Mouse (Mus musculus) neural tube, embryonic 10.5 days (tissue): ENCODE measurements around the gene Ass1.

Source experiments
- DNase-seq: peaks from one replicate; pipeline ENCODE4 v3.0.0-alpha.2; 2017; ENCODE audit warnings: low spot score; ENCODE audit errors: extremely low spot score

Gene Ass1

GRCm38 (mm10) chr2:31458460-31458859 lies 11.5 kb upstream of the Ass1 start:
- DNase-seq, result no peak

DNA sequence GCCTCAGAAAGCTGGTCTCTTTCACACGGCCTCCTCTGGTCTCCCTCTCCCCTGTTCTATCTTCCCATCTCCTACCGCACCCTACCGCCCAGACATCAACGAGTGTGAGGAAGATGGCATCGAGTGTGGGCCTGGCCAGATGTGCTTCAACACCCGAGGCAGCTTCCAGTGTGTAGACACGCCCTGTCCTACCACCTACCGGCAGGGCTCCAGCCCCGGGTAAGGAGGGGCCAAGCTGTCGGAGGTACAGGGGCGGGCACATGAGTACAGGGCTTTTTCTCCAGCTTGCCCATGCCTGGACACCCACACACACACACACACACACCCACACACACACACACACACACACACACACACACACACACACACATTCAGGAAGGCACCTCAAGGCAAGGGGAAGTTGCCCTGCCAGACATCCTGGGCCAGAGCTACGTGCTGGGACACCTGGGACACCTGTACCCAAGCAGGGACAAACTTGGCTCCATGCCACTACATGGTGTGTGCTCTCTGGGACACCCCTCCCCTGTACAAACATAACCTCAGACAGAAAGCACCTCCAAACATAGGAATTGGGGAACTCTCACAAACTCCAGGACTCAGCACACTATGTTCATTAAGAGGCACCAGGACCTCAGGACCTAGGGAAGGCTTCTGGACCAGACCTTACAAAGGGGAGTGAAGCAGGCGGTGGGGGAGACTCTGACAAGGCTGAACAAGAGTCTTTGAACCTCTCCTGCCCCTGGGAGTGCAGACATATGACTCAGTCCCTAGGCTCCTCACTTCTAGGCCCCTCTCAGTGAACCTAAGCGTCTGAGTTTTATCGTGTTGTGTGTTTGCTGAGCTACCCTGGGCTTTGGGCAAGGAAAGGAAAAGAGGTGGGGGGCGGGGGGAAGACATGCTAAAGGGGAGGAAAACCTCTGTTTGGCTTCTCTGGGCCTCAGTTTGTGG lies 10.7 kb upstream of the Ass1 start:
- no peak for DNase-seq

- DNase-seq, result peak; percentile 69
Observed at GRCm38 (mm10) chr2:31460025-31460571, 9.9 kb upstream of the Ass1 start.

GRCm38 (mm10) chr2:31460920-31461319 lies 9.1 kb upstream of the Ass1 start:
- DNase-seq, result no peak

DNA sequence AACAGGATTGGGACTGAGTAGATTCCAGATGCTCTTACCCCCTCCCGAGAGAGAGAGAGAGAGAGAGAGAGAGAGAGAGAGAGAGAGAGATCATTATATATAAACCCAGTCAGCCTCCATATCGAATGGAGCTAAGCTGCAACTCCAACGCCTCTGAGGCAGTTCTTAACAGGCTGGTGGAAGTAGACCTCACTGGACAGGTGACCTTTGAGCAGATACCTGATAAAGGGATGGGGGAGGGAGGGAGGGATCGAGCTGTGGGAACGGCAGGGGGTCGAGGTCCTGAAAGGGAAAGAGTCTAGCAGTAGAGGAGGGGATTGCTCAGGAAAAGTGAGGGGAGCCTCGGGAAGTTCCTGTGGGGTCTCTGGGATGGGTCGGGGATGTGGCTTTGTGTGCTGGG lies 8.0 kb upstream of the Ass1 start:
- no peak for DNase-seq

GRCm38 (mm10) chr2:31463253-31463652 lies 6.8 kb upstream of the Ass1 start:
- DNase-seq, result no peak

- DNase-seq, result no peak
Observed at GRCm38 (mm10) chr2:31463696-31464528, 6.1 kb upstream of the Ass1 start.

- DNase-seq, result no peak
Observed at GRCm38 (mm10) chr2:31464529-31464910, 5.5 kb upstream of the Ass1 start.

GRCm38 (mm10) chr2:31467457-31467856 lies 2.5 kb upstream of the Ass1 start:
- no peak for DNase-seq

DNA sequence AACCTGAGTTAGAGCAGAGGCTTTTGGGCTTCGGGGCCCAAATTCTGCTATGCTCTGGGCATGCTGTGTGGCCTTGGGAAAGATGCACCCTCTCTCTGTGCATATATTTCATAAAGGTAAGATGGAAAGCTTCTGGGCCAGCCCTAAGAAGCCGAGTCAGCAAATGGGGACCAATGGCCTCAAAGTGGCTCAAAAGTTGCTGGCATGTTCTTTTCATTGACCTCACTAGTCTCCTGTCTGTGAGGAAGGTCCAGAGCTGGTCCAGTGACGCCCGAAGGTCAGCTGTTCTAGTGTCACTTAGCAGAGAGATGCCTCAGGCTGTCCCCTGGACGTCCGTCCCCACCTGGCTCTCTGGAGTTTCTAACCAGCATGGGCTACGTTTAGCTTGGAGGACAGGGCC lies 1.1 kb upstream of the Ass1 start:
- DNase-seq, result no peak

DNA sequence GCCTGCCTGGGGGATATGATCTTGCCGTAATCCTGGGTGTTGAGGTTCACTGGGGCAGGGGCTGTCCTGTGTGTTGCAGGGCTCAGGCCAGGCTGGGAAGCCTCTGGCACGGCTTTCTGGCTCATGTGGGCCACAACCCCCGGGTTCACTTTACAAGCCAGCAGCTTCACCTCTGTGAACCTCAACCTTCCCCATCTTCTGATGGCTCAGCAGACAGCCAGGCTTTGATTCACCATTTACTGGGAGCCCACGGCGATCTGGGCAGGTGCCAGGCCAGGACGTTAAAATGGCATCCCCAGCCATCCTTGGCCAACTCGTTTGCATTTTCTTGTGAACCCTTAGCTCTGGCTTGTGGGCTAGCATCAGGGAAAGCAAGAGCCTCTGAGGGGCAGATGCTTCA lies 527 bp upstream of the Ass1 start:
- no peak for DNase-seq

GRCm38 (mm10) chr2:31470683-31471385 lies 827 bp downstream of the Ass1 start:
- no peak for DNase-seq

- DNase-seq, result no peak
Observed at GRCm38 (mm10) chr2:31471611-31472010, 1.6 kb downstream of the Ass1 start.

DNA sequence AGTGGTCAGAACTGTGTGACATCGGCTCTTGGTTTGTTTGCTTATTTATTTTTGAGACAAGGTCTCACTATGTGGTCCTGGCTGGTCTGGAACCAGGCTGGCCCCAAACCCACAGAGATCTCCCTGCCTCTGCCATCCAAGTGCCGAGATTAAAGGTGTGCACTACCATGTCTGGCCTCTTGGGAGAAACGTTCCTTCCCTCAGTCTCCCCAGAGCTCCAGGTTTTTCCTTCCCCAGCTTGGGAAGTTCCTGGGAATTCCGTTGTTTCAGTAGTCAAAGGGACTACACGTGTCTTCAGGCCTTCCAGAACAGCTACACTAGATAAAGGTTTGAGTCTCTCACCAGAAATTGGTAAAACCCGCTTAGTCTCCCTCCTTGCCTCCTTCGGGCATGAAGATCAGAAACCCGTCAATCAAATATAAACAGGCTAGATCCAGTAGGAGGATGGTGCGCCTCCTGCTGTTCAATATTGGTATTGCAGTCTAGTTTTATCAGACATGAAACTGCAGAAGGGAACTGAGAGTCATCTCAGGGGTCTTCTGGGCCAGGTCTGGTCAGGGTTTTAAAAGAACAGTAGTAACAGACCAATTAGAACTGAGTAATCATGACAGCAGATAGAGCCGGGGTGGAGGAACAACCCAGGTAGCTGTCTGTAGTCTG lies 2.5 kb downstream of the Ass1 start:
- no peak for DNase-seq

GRCm38 (mm10) chr2:31473941-31474340 lies 3.9 kb downstream of the Ass1 start:
- peak; percentile 21 for DNase-seq

GRCm38 (mm10) chr2:31474686-31475085 lies 4.7 kb downstream of the Ass1 start:
- no peak for DNase-seq

- DNase-seq, result no peak
Observed at GRCm38 (mm10) chr2:31476107-31476820, 6.3 kb downstream of the Ass1 start.

DNA sequence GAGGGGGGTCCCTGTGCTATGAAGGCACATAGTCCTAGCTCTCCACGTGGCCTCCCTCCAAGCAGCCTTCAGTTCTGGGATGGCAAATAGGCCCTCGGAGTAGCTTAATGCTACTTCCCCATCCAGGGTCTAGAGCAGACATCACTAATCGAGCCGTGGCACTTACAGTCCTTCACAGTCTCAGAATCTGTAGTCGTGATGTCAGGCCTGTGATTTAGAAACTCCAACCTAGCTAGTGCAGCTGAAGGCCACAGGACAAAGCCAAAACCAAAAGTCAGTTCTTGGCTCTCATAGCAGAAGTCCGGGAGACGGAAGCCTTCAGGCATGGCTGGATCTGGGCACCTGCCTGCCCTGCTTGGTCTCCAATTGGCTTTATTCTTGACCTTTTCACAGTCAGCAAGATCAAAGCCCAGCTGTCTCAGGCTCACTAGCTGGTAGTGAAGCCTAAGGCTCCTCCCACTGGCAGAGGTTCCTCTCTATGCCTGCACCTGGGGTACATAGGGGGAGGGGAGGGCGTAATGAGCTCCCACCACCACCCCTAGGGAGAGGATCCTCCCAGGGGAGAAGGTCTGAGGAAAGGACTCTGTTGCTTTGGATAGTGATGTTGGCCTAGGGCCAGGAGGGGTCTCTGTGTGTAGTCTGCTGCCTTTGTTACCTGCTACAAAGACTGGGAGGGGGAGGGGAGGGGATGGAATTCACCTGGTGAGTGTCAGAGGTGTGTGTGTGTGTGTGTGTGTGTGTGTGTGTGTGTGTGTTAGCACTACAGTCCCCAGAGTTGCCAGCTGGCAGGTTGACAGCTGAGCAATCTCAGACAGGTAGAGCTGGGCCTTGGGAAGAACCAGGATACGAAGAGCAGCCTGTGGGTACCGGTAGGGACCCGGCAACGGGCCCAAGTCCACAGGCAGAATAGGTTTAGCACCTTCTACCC lies 7.5 kb downstream of the Ass1 start:
- no peak for DNase-seq

DNA sequence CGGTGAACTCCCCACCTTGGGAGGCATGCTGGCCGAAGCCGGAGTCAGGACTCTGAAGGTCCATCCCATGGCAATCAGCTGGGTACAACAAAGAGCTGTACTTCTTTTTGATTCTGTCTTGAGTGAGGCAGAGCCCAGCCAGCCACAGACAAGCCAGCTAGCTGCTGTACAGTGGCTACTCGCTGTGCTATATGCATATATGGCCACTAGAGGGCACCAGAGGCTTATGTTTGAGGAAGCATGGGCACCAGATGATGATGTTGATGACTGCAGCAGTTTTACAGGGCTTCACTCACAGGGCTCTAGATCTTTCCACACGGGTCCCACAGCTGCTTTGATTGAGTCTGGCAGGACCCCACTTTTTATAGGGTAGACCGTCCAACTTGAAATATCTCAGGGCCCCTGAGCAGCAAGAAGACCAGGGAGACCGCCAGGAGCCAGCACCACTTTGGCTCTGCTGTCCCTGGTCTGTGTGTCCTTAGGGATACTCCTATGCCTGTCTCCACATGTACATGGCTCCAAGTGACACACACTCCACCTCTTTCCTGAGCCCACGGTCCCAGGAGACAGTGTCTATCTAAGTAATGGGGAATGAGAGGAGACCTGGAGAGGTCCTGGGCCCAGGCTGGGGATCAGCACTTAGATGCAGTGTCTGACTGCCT lies 13.0 kb downstream of the Ass1 start:
- DNase-seq, result peak; percentile 90
